Mouse (Mus musculus) monocyte, adult 5-6 weeks (primary cell): ENCODE data around the gene Zc3h7b. TPM values are rescaled to one million over a fixed set of nuclear protein-coding genes. Genes with fewer than 3 reads are reported as not detected.
A peak's percentile ranks its signal among the peaks of the same experiment; 100 is the strongest.
"Not testable (repeated sequence)": the region's sequence is repeated elsewhere in the genome, so short reads cannot be mapped to it uniquely, and the experiment has no call there.

Source experiments
- ATAC-seq: fragments of 153-309, 156-312 bp; replicated peaks from 2 replicates; pipeline ENCODE4 v1.8.0; 2017; ENCODE audit warnings: mild to moderate bottlenecking; ENCODE audit not compliant: low TSS enrichment, insufficient number of reproducible peaks, severe bottlenecking, poor library complexity, low FRiP score
- total RNA-seq: library from RNA; stranded (forward); fragments of 200-1000, 200-491, 200-594 nt; gene quantifications from 3 replicates; pipeline ENCODE4 v1.2.3, GENCODE M21; 2017

The Zc3h7b gene
- total RNA-seq, result 6.6 to 14.2 TPM (median 7.1 TPM) in 3 replicates

DNA sequence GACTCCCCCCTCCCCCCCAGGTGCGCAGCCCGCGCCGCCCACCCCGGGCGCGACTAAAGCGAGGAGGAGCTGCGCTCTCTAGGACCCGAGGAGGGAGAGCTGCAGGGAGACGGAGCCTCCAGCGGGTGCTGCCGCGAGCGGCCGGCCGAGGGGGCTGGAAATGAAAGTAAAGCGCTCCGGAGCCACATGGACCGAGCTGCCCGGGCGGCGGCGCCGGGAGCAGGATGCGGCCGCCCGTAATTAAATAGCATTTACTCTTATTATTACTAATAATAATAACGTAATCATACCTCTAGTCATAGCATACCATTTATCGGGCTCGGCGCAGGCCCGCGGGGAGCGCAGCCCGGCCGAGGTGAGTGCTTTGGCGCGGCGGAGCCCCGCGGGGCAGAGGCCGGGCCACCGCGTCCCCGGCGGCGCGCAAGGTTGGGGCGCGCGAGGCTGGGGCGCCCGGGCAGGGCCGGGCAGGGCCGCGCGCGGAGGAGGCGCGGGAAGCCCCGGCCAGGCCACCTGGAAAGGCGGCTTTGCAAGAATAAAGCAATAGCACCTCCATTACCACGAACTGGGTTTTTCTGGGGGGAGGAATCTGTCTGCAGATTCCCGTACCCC is at the start of gene Zc3h7b, which contains the start of gene Rangap1:
Gene Zc3h7b, plus strand, starts transcription at position 66 of the 609 bp plus-strand sequence.
Gene Rangap1, minus strand, starts transcription at position 539 of the 609 bp plus-strand sequence.
- no peak for ATAC-seq

DNA sequence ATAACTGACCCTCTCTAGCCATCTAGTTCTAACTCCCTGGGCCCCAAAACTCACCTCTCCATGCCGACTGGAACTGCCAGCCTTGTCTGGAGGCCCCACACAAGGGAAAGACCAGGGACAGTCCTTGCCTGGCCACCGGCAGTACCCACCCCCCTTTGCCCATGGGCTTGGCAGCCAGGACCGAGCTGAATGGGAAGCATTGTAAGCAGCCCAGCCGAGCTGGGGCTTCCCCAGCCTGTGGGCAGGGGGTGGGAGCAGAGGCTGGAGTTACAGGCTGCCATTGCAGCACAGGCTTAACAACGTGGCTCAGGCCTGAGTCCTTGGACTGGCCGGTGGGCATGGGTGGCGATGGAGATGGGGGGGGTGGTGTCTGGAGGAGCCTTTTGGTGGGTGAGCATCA is 47.7 kb upstream of the Zc3h7b start, which contains the start of gene Chadl:
Gene Chadl, minus strand, starts transcription at position 113 of the 400 bp plus-strand sequence.
- ATAC-seq, result no peak

DNA sequence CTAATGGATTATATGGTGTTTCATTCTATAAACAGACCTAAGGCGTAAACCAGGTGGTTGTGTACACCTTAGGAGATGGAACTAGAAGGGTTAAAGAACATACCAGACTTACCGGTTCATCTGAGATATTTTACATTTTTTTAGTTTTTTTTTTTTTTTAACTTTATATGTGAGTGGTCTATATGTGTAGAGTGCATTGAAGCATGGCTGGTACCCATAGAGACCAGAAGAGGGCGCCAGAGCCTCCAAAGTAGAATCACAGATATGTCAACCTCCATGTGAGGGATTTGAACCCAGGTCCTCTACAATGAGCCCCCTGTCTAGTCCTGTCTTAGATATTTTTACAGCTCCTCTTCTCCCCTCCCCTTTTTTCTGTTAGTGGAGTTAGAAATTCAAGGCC is 47.0 kb upstream of the Zc3h7b start:
- ATAC-seq, result no peak

DNA sequence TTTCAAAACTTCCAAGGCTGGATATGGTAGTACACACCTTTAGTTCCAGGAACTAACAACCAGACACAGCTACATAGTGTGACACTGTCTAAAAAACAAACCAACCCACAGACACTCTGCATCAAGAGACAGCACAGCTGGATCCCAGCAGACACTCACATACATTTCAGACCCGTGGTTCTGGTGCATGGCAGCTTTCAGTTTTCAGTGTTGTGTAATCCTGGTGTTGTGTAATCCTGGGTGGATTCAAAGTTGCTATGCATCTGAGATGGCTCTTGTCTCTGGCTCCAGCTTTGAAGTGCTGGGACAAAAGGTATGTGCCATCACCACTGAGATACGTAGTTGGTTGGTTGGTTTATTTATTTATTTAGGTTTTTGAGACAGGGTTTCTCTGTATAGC is 46.3 kb upstream of the Zc3h7b start:
- peak; percentile 53; the same call in 1 of the 2 replicates for ATAC-seq

DNA sequence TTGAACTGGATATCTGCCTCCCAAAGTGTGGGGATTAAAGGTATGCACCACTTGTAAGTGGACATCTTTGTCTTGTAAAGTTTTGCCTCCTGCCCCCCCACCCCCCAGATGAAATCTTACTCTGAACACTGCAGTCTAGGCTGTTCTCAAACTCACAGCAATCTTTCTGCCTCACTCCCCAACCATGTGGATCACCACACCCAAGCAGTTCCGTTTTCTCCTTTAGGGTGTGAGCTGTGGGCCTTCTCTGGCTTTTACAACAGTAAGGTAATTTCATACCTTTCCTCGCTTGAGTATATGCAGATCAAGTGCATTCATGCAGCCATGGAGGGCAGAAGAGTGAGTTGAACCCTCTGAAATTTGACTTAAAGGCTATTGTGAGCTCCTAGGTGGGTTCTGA is 44.7 kb upstream of the Zc3h7b start:
- peak; percentile 29; the same call in 1 of the 2 replicates for ATAC-seq

DNA sequence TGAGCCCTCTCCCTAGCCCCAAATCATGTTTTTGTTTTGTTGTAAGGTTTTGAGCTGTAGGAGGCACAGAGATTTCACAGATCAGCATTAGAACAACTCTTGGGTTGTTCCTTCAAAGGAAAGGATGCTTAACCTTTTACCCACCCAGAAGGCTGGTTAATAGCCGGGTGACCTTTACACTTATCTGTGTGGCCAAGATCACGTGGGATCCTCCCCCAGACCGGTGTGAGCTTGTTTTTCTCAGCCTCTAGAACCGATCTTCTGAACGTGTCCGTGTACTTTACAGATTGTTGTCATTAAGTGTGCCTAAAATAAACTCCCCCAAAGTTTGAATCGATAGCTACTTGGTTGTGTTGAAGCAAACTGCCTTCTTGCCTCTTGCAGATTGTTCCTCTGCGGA is 44.3 kb upstream of the Zc3h7b start:
- ATAC-seq, result no peak

DNA sequence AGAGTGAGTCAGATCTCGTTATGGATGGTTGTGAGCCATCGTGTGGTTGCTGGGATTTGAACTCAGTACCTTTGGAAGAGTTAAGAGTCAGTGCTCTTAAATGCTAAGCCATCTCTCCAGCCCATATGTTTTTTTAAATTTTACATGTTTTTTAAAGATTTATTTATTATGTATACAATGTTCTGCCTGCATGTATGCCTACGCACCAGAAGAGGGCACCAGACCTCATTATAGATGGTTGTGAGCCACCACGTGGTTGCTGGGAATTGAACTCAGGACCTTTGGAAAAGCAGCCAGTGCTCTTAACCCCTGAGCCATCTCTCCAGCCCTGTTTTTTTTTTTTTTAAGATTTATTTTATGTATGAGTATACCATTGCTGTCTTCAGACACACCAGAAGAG is 43.5 kb upstream of the Zc3h7b start:
- not testable (repeated sequence) for ATAC-seq

DNA sequence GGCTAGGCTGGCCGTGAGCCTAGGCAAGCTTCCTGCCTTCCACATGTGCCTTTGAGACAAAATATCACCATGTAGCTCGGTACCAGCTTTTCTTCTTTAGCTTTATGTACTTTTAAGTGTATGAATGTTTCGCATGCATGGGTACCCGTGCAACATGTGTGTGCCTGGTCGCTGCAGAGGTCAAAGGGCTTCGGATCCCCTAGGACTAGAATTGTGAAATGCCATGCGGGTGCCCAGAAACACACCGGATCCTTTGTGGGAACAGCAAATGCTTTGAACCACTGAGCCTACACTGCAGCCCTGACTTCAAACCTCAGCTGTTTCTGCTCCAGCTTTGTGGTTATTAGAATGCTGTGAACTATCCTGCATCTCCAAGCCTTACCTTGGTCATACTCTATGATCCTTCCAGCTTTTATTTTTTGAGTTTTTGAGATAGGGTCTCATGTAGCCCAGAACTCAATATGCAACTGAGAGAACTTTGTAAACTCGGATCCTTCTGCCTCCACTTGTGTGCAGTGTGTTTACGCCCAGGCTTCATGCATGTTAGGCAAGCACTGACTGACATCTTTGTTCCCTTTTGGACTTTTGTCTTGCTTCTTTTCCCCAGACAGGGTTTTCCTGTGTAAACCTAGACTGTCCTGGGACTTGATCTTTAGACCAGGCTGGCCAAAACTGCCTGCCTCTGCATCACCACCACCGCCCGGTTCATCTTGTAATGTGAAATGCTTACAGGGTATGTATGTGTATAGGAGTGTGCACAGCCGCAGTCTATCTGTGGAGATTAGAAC is 42.4 kb upstream of the Zc3h7b start:
- ATAC-seq, result no peak

DNA sequence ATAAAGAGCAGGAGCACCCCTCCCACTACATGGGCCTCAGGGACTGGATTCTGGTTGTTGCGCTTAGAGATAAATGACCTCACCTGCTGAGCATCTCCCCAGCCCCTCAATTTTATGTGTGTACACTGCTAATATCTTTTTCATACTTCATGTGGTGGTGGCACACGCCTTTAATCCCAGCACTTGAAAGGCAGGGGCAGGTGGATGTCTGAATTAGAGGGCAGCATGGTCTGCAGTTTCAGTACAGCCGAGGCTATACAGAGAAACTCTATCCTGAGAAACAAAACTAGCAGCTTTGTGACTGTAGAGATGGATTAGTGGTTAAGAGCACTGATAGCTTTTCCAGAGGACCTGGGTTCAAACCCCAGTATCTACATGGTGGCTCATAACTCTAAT is 41.8 kb upstream of the Zc3h7b start:
- ATAC-seq, result no peak

DNA sequence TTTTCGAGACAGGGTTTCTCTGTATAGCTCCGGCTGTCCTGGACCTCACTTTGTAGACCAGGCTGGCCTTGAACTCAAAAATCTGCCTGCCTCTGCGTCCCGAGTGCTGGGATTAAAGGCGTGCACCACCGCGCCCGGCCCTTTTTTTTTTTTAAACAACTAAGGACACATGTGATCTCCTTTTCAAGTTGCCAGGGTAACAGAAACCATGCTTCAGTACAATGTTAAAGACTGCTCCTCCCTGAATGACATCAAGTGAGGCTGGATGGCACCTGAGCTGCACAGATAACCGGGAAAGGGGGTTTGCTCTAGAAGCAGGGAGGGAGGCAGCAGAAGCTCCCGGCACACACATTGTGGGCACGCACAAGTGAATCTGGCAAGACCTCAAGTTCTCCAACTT is 35.9 kb upstream of the Zc3h7b start:
- no peak for ATAC-seq

DNA sequence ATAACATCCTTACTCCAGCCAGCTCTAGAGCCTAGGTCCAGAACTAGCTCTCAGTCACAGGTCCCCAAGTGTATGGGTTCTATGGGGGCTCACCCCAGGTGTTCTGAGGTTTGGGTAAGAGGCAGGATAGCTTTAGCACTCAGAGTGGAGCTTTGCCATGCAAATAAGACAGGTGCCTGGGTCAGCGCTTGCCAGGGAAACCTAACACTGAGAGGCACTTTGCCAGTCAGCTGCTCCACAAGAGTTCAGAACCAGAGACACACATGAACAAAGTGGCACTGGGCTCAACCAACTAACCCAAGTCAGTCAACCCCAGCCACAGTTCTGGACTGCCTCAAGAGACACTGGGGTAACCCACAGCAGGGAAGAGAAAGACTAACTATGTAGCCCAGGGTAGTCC is 35.2 kb upstream of the Zc3h7b start:
- ATAC-seq, result no peak

DNA sequence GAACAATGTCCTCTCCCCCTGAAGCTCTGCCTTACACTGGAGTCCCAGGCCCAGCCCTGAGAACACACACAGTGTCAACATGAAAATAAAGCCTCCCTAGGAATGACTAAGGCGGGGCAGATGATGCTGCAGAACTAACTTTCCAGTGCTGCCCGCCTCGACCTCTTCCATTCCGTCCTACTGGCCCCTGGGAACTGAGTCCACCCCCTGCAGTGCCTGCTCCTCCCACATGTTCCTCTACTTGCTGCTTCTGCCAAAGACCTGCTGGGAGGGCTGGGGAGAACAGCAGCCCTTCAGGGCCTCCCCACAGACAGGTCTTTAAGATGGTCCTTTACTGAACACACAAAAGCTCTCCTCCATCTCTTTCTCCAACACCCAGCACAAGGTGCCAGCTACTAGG is 34.1 kb upstream of the Zc3h7b start:
- ATAC-seq, result no peak

DNA sequence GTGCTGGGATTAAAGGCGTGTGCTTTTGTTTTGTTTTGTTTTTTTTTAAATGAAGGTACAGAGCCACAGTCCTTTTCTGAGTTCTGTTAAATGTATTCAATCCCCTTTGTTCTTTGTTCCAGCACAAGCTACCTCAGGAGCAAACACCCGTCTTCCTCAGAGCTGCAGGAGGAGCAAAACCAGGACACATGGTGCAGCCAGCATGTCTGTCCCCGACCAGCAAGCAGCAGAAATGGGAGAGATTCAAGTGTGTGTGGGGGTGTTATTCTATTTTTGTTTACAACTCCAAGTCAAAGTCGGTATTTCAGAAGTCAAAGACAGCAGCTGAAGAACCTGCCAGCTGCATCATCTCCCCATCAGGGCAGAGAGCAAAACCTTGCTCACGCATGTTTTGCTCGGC is 31.1 kb upstream of the Zc3h7b start:
- ATAC-seq, result no peak

DNA sequence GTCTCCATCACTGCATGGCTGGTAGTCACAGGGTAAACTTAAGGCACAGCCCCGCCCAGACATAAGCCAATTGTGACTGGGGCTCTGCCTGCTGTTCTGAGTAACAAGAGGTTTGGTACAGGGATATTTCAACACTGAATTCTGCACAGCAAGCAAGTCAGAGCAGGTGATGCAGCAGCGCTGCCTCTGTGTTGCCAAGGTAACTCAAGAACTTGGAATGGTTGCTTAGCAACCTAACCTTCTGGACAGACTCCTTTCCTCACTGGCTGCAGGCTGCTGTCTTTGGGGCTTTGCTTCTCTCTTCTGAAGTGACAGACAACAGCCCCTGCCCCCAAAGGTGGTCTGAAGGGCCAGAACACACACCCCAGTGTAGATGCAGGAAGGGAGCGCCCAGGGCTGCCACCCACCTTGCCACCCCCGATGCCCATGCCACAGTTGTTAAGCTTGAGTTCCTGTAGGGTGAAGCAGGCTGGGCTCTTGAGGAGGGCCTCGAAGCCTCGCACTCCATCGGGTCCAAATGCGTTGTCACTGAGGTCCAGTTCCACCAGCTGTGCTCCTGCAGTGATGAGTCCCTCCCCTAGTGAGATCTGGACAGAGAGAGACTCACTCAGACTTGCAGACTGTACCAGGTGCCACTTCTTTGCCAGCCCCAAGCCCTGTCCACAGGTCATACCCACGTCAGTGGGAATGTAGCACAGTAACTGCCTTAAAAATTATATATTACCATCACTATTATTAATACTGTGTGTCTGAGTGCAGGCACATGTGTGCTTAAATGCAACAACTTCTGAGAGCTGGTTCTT is 26.3 kb upstream of the Zc3h7b start:
- no peak for ATAC-seq

DNA sequence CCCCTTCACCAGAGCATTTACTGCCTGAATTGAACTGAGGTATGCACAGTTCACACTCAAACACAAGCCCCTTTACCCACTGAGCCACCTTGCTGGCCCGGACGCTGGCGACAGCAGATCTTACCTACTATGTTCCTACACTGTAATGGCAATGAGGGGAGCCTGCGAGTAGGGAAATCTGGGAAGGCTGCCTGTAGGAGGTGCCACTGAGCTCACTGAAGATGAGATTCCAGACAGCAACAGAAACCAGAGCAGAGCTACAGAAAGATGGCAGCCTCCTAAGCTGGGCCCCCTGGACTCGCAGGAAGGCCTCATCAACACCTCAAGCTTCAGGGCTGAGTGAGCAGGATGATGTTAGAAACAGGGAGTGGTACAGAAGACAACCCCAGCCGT is 25.7 kb upstream of the Zc3h7b start:
- no peak for ATAC-seq

DNA sequence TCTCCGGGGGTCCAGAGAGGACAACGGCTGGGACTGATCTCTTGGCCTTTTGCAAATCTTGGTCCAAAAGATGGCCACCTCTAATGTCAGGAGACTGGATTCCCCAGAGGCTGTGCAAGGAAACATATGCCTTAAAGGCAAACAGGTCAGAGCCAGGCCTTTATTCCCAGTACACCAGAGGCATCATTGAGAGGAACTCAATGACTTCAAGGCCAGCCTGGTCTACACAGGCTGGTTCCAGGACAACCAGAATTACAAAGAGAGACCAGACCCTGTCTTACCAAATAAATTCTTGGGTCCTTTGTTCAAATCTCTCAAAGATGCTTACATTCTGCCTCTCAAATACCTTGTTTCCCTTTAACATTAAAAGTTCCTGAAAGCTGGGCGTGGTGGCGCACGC is 22.5 kb upstream of the Zc3h7b start:
- no peak for ATAC-seq

DNA sequence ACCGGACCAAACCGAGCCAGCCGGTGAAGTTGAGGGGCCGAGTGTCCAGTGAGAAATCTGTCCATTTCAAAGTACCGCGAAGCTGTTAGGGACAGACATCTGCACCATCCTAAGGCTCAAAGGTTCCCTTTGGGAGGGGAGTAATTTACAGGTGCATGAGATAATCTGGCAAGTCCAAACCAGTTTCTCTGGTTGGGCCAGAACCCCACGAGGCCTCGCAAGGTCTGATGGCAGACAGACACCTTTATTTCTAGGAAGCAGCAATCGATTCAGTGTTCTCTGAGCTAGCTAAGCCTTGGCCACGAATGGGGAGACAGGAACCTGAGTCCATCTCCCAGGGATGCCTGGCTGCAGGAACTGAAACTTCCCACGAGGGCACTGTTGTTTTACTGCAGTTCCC is 21.2 kb upstream of the Zc3h7b start:
- ATAC-seq, result no peak

DNA sequence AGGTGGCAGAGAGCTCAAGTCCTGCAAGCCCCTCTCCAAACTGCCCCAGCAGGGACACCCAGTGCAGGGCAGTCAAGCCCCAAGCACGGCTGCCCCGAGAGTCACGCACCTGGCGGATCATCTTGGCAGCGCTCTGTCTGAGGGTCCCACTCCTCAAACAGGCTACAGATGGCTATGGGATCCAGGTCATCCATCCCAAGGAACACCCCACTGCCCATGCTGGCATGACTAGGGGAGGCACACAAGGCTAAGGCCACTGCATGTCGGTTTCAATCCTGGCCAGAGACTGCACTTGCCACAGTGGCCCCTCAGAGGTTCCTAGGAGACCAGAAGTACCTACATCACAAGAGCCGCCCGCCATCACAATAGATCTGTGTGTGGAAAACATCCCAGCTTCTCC is 18.9 kb upstream of the Zc3h7b start:
- no peak for ATAC-seq

DNA sequence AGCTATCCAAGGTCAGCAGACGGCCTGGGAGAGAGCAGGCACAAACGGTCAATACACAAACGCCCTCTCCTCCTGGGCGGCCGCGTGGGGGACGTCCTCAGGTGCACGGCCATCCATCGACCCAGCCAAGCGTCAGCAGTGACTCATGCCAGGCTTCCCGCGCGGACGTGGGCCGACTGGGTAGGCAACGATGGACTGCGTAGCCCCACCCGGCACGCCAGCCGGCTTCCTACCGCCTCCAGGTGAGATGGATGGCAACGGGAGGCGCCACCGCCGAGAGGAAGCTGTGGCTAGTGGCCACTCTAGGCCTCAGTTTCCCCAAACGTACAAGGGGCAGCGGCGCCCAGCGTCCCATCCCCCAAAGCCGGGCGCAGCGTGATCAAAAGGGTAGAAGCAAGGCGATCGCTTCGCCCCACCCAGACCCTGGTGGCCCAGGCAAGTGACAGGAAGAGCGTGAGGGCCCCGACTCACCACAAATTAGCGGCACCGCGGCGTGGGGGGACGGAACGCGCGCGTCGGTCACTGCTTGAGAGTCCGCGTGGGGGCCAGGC is 15.5 kb upstream of the Zc3h7b start:
- peak; percentile 14; the same call in 1 of the 2 replicates for ATAC-seq
